Mouse (Mus musculus): ENCODE results near the gene Myh6.

- TF ChIP-seq POLR2A (IDR thresholded peaks at IDR 0.05; ENCODE audit: borderline replicate concordance, control insufficient read depth, low read depth, low read length) (no peak), CTCF (IDR thresholded peaks at IDR 0.05; ENCODE audit: control insufficient read depth, insufficient read depth, low read length) (no peak)
These were observed 39.4 kb downstream of the Myh6 start for GRCm38 (mm10) chr14:54927296-54927695.

Data from bone marrow, adult 2 months (tissue).